Mouse (Mus musculus) liver (tissue): ENCODE data around the gene Fam83d.

ENCODE experiments used
- DNase-seq: peaks from one replicate; pipeline ENCODE4 v3.0.0-alpha.2; 2020; ENCODE audit warnings: mixed read lengths

Fam83d gene

GRCm38 (mm10) chr2:158828124-158828523 lies 60.2 kb downstream of the Fam83d start:
- DNase-seq, result no peak

- DNase-seq, result no peak
These were observed 61.9 kb downstream of the Fam83d start for GRCm38 (mm10) chr2:158829746-158830145.

GRCm38 (mm10) chr2:158833221-158833620 lies 65.3 kb downstream of the Fam83d start:
- DNase-seq, result no peak

- DNase-seq, result no peak
These were observed 65.8 kb downstream of the Fam83d start for GRCm38 (mm10) chr2:158833645-158834044.
